ENCODE assay signal across 8 mouse cellular contexts in genomic region chr13:40843418-40844067, GRCm38 (mm10). TPM values are rescaled to one million over a fixed set of nuclear protein-coding genes. Genes with fewer than 3 reads are reported as not detected.
DNase-seq lines count a peak whose midpoint lies in the region; ATAC-seq and TF ChIP-seq lines count a peak whose summit lies in the region.

No protein-coding gene starts in this region.

- no peak overlapping the region for H3K4me3 ChIP-seq in E14TG2a.4 (replicated peaks; ENCODE audit: low read length)
- no peak overlapping the region for H3K4me3 ChIP-seq in heart, embryonic 14.5 days (ENCODE audit: control insufficient read depth in 1 of 2, insufficient read depth in 1 of 2, low read depth in 1 of 2, low read length in 2 of 2)
- H3K4me3 ChIP-seq in lung, adult 2 months (replicated peaks; ENCODE audit: extremely low read depth, low read depth, low read length): no peak overlapping the region

- H3K36me3 ChIP-seq in E14TG2a.4 (ENCODE audit: insufficient read depth, low read length): no peaks in the 10 kb centered on the region
- H3K36me3 ChIP-seq in heart, embryonic 14.5 days (ENCODE audit: control insufficient read depth, insufficient read depth, low read length): no peaks in the 10 kb centered on the region

- no peaks in the 10 kb centered on the region for H3K9me3 ChIP-seq in E14TG2a.4 (ENCODE audit: low read length)
- H3K9me3 ChIP-seq in heart, embryonic 14.5 days (ENCODE audit: control insufficient read depth, low read length): no peaks in the 10 kb centered on the region

- DNase-seq in adrenal gland, postnatal 4 days (ENCODE audit: low spot score in 2 of 2): peak; percentile 22 to 60
- peak; percentile 81 to 86 for DNase-seq in kidney, postnatal 4 days
- peak; percentile 60 for DNase-seq in lung, adult 2 months
- peak; percentile 49 for DNase-seq in ovary, postnatal 36 days (ENCODE audit: low spot score)
- peak; percentile 58 for DNase-seq in thymus, postnatal 25 days

- TF ChIP-seq CTCF in E14TG2a.4 (conservative IDR thresholded peaks at IDR 0.05; ENCODE audit: low read length): peak; percentile 81
- peak; percentile 70 for TF ChIP-seq CTCF in lung, adult 2 months (IDR thresholded peaks at IDR 0.05; ENCODE audit: insufficient read depth, low read length)

- H3K9ac ChIP-seq in heart, embryonic 14.5 days (ENCODE audit: low read length): no peak overlapping the region

- TF ChIP-seq POLR2A in lung, adult 2 months (IDR thresholded peaks at IDR 0.05; ENCODE audit: borderline replicate concordance, extremely low read depth, low read depth, low read length): no peak

- H3K4me2 ChIP-seq in heart, embryonic 14.5 days (ENCODE audit: low read length): peak overlapping the region; percentile 26

- WGBS in heart, embryonic 14.5 days: 21% methylated on average over 5 of the region's 5 CpGs
- WGBS in lung, adult 2 months: 20% methylated on average over 5 of the region's 5 CpGs

- ATAC-seq in erythroblast, adult 5-6 weeks (replicated peaks; ENCODE audit: low FRiP score, poor library complexity, severe bottlenecking): peak; percentile 69; the same call in 1 of the 2 replicates
- ATAC-seq in heart, embryonic 14.5 days (ENCODE audit: insufficient number of reproducible peaks, insufficient read depth, low FRiP score, low read depth): no peak; the same call in 1 of the 2 replicates

- no peak overlapping the region for H3K27ac ChIP-seq in heart, embryonic 14.5 days (replicated peaks in 1 of 2; ENCODE audit: control insufficient read depth in 1 of 2, insufficient read depth in 1 of 2, low read depth in 2 of 2, low read length in 2 of 2)

- peaks cover 3% of the 10 kb centered on the region; the same call in 1 of the 2 replicates for H3K27me3 ChIP-seq in E14TG2a.4 (ENCODE audit: insufficient read depth, low read length)
- no peaks in the 10 kb centered on the region for H3K27me3 ChIP-seq in heart, embryonic 14.5 days (ENCODE audit: control insufficient read depth, insufficient read depth, low read length)

- H3K4me1 ChIP-seq in E14TG2a.4 (replicated peaks; ENCODE audit: low read depth, low read length): peaks cover 20% of the 10 kb centered on the region
- H3K4me1 ChIP-seq in heart, embryonic 14.5 days (ENCODE audit: control insufficient read depth in 2 of 2, insufficient read depth in 2 of 2, low read length in 2 of 2): 0 out of 4 replicates have a peak, but pooled peaks cover 0 to 3% of the 10 kb centered on the region in 2 experiments
- no peaks in the 10 kb centered on the region for H3K4me1 ChIP-seq in lung, adult 2 months (ENCODE audit: control insufficient read depth, insufficient read depth, low read length)

RNA-seq across cellular contexts. Expression of gene Gcnt2, which starts 16.0 kb away (rescaled TPM):
- 10 to 100 TPM; 10.3 to 11.0 TPM for total RNA-seq in adrenal gland, postnatal 4 days (2021)
- total RNA-seq in erythroblast, adult 5-6 weeks (2015; ENCODE audit: low replicate concordance): 8.6 and 9.4 TPM in 2 replicates
- total RNA-seq in erythroblast, adult 5-6 weeks (2017; ENCODE audit: low replicate concordance): 2.2 and 5.7 TPM in 2 replicates
- 4.6 and 4.8 TPM in 2 replicates for polyA plus RNA-seq in heart, embryonic 14.5 days (2014; fragmentation: Nextera tagmentation; extraction: Ambion mirVana)
- 12.5 and 17.5 TPM in 2 replicates for polyA plus RNA-seq in lung, adult 2 months (2012; rRNA removed)
